Mouse (Mus musculus) ES-E14 (cell line): ENCODE results near the gene Zfhx3. TPM values are rescaled to one million over a fixed set of nuclear protein-coding genes. Genes with fewer than 3 reads are reported as not detected.

Source experiments
- DNase-seq: peaks from one replicate; pipeline ENCODE4 v3.0.0-alpha.2; 2013; ENCODE audit warnings: low read depth, low spot score
- H3K27ac ChIP-seq: 2 replicates; pipeline ENCODE4 v1.5.1; 2012; ENCODE audit warnings: low read depth, mild to moderate bottlenecking, low read length, moderate library complexity, mixed read lengths; ENCODE audit not compliant: poor library complexity, insufficient read depth, severe bottlenecking
- H3K36me3 ChIP-seq: 2 replicates; pipeline ENCODE4 v1.6.1; 2012; ENCODE audit warnings: mild to moderate bottlenecking, low read length, moderate library complexity, mixed read lengths; ENCODE audit not compliant: control insufficient read depth, poor library complexity, insufficient read depth, severe bottlenecking
- H3K4me1 ChIP-seq, 2 experiments: fragments of 150-350 bp in 1 of 2; sonication (generic) in 1 of 2; 2 replicates each; pipeline ENCODE4 v1.6.1; 2012; ENCODE audit warnings: low read length in 2 of 2, mild to moderate bottlenecking in 1 of 2, mixed read lengths in 1 of 2; ENCODE audit not compliant: control insufficient read depth in 2 of 2, insufficient read depth in 2 of 2, poor library complexity in 1 of 2
- H3K4me3 ChIP-seq, 2 experiments: fragments of 150-350 bp in 1 of 2; sonication (generic) in 1 of 2; 2 replicates each; pipeline ENCODE4 v1.5.1; 2012; ENCODE audit warnings: low read length in 2 of 2, low read depth in 1 of 2, mild to moderate bottlenecking in 1 of 2, mixed read lengths in 1 of 2; ENCODE audit not compliant: insufficient read depth in 1 of 2, poor library complexity in 1 of 2, severe bottlenecking in 1 of 2
- H3K9ac ChIP-seq: 2 replicates; pipeline ENCODE4 v1.6.1; 2012; ENCODE audit warnings: low read depth, mild to moderate bottlenecking, low read length, mixed read lengths; ENCODE audit not compliant: poor library complexity, insufficient read depth, severe bottlenecking
- H3K9me3 ChIP-seq: fragments of 150-350 bp; sonication (generic); 2 replicates; pipeline ENCODE4 v1.6.1; 2012; ENCODE audit warnings: low read depth, mild to moderate bottlenecking, low read length; ENCODE audit not compliant: control insufficient read depth, insufficient read depth
- CHD2 ChIP-seq: IDR thresholded peaks from 2 replicates; pipeline ENCODE4 v1.6.1; 2014; ENCODE audit warnings: mild to moderate bottlenecking, low read depth, low read length, inconsistent platforms
- HCFC1 ChIP-seq: IDR thresholded peaks from 2 replicates; pipeline ENCODE4 v1.6.1; 2012; ENCODE audit warnings: low read length, inconsistent platforms, borderline replicate concordance; ENCODE audit not compliant: insufficient read depth
- MAFK ChIP-seq: IDR thresholded peaks from 2 replicates; pipeline ENCODE4 v1.6.1; 2014; ENCODE audit warnings: mild to moderate bottlenecking, low read depth, low read length, inconsistent platforms; ENCODE audit not compliant: insufficient read depth
- ZC3H11A ChIP-seq: IDR thresholded peaks from 2 replicates; pipeline ENCODE4 v1.6.1; 2012; ENCODE audit warnings: low read depth, mild to moderate bottlenecking, inconsistent platforms, low read length, borderline replicate concordance
- ZNF384 ChIP-seq: IDR thresholded peaks from 2 replicates; pipeline ENCODE4 v1.6.1; 2012; ENCODE audit warnings: low read depth, low read length, inconsistent platforms
- in situ Hi-C, 2 experiments: fragments of 600-800 bp; cut with MboI; formaldehyde crosslinking; loops; one replicate each; pipeline ENCODE4 v1.15.1; 2025; ENCODE audit warnings: low sequenced_read_pairs in 2 of 2, inconsistent platforms in 1 of 2; ENCODE audit not compliant: unreplicated experiment in 2 of 2
- total RNA-seq: library from RNA; depleted of rRNA; stranded (reverse); fragments of 300-350 nt; gene quantifications from 2 replicates; pipeline ENCODE4 v1.2.3, GENCODE M21; 2012

Gene Zfhx3
- total RNA-seq, 1 experiment: 8.8 TPM

GRCm38 (mm10) chr8:108281981-108282380, 339.5 kb downstream of the Zfhx3 start:
- in situ Hi-C loops: no loop called here
- Histone ChIP-seq H3K4me1 (no peaks in the 10 kb centered on the region), H3K9ac (no peak overlapping the region)

DNA sequence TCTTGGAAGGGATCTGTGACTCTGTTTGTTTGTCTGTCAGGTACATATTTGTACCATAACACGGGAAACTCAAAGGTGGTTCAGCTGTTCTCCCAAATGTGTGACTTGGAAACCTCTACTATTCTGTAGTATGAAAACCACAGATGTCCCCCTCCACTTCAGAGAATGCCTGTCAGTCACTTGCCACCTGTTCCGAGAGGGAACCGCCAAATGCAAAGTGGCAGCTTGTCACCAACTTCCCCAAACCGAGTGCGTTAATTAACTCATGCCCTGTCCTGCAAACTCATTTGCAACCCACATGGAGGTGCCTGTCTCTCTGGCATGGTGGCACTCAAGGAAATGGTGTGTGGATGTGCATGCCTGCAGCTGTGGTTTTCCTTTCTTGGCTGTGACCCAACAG, 343.7 kb downstream of the Zfhx3 start:
- in situ Hi-C loops: no loop called here
- H3K27ac ChIP-seq: no peak overlapping the region
- no peak overlapping the region; the same call in 1 of the 2 replicates for H3K9ac ChIP-seq
- H3K36me3 ChIP-seq: no peaks in the 10 kb centered on the region
- H3K4me1 ChIP-seq: no peaks in the 10 kb centered on the region
- no peak overlapping the region for H3K4me3 ChIP-seq
- no peaks in the 10 kb centered on the region for H3K9me3 ChIP-seq
- TF ChIP-seq ZC3H11A: no peak
- no peak for TF ChIP-seq CHD2
- TF ChIP-seq HCFC1: no peak
- DNase-seq: no peak

More at GRCm38 (mm10) chr8:108281981-108282380, 339.5 kb downstream of the Zfhx3 start:
- no peak for DNase-seq
- Histone ChIP-seq H3K27ac (no peak overlapping the region), H3K4me3 (no peak overlapping the region), H3K9me3 (no peaks in the 10 kb centered on the region), H3K36me3 (no peaks in the 10 kb centered on the region)
- no peak for TF ChIP-seq ZNF384
- no peak for TF ChIP-seq CHD2
- no peak for TF ChIP-seq ZC3H11A
- TF ChIP-seq MAFK: no peak
- no peak for TF ChIP-seq HCFC1

- in situ Hi-C loops: no loop called here
- no peaks in the 10 kb centered on the region for H3K36me3 ChIP-seq
- no peak for TF ChIP-seq ZNF384
- TF ChIP-seq HCFC1: no peak
- no peak for TF ChIP-seq ZC3H11A
- TF ChIP-seq CHD2: no peak
- TF ChIP-seq MAFK: no peak
- DNase-seq: no peak
- H3K9ac ChIP-seq: no peak overlapping the region
- no peaks in the 10 kb centered on the region for H3K4me1 ChIP-seq
- no peak overlapping the region for H3K4me3 ChIP-seq
- no peak overlapping the region for H3K27ac ChIP-seq
- no peaks in the 10 kb centered on the region for H3K9me3 ChIP-seq
Observed at GRCm38 (mm10) chr8:108300964-108301615, 358.6 kb downstream of the Zfhx3 start.

DNA sequence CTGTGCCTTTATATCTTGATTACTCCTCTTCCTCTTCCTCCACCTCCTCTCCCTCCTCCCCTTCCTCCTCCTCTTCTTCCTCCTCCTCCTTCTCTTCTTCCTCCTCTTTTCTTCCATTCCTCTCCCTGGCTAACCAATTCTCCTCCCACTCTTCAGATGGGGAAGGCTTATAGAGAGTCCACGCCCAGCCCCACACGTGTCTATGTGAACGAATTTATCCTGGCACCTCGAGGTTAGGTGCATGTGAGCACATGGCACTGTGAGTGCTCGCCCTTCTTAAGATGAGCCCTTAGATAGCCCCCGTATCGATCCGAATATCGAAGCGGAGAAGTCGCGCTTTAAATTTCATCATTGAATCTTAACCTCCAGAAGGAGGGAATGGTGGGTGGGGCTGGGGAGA, 359.2 kb downstream of the Zfhx3 start:
- TF ChIP-seq ZNF384: no peak
- TF ChIP-seq HCFC1: no peak
- no peak for TF ChIP-seq ZC3H11A
- no peak for TF ChIP-seq CHD2
- TF ChIP-seq MAFK: no peak
- in situ Hi-C loops: no loop called here

GRCm38 (mm10) chr8:108305368-108305767, 362.9 kb downstream of the Zfhx3 start:
- no peak overlapping the region for H3K9ac ChIP-seq
- no peak for DNase-seq
- no peak overlapping the region for H3K27ac ChIP-seq
- H3K4me1 ChIP-seq: no peaks in the 10 kb centered on the region
- in situ Hi-C loops: no loop called here
- no peaks in the 10 kb centered on the region for H3K36me3 ChIP-seq
- TF ChIP-seq ZNF384: no peak
- no peak overlapping the region for H3K4me3 ChIP-seq
- H3K9me3 ChIP-seq: no peaks in the 10 kb centered on the region

More for the DNA sequence above, 359.2 kb downstream of the Zfhx3 start:
- Histone ChIP-seq H3K9me3 (no peaks in the 10 kb centered on the region), H3K27ac (no peak overlapping the region), H3K9ac (no peak overlapping the region), H3K4me1 (no peaks in the 10 kb centered on the region), H3K4me3 (no peak overlapping the region), H3K36me3 (no peaks in the 10 kb centered on the region)
- DNase-seq: no peak
